Mouse (Mus musculus): ENCODE measurements around the gene Pcnp.

DNA sequence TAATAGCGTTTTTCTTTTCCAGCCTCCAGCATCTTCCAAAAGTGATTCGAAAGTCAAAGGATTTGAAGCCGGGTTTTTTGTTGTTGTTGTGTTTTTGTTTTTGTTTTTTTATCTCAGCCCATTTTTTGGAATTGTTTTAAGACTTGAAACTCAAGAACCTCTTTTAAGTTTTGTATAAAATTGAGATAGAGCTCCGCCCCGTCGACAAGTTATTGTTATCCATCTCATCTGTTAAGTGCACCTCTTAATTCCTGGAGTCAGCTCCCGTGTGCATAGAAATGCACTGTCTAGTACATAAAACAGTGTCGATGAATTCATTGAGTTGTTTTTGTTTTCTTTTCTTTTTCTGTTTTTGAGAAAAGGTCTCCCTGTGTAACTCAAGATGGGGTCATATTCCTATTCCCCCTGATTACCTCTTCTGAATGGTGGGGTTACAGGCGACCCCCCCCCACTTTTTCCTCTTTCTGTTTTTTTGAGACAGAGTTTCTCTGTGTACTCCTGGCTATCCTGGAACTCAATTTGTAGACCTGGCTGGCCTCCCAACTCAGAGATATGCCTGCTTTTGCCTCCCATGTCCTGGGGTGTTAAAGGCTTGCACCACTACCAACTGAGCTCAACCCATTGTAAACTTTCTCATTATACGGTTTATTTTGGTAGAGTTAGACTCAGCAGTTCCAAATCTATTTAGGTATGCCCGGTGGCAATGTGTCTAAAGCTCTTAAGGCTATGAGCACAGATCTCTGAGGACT lies 46.8 kb upstream of the Pcnp start:
- no peak for TF ChIP-seq GATA1 (IDR thresholded peaks at IDR 0.05; ENCODE audit: low read length)
- no peak for TF ChIP-seq TAL1 (IDR thresholded peaks at IDR 0.05; ENCODE audit: low read length)
